Mouse (Mus musculus): ENCODE measurements around the gene Ndufa7. TPM values are rescaled to one million over a fixed set of nuclear protein-coding genes. Genes with fewer than 3 reads are reported as not detected.

The Ndufa7 gene
- 17.8 TPM for polyA plus RNA-seq (2014; fragmentation: Illumina TruSeq; extraction: RNeasy Lipid Tissue Mini Kit (QIAGEN cat#74804); ENCODE audit: low read depth, low replicate concordance)

DNA sequence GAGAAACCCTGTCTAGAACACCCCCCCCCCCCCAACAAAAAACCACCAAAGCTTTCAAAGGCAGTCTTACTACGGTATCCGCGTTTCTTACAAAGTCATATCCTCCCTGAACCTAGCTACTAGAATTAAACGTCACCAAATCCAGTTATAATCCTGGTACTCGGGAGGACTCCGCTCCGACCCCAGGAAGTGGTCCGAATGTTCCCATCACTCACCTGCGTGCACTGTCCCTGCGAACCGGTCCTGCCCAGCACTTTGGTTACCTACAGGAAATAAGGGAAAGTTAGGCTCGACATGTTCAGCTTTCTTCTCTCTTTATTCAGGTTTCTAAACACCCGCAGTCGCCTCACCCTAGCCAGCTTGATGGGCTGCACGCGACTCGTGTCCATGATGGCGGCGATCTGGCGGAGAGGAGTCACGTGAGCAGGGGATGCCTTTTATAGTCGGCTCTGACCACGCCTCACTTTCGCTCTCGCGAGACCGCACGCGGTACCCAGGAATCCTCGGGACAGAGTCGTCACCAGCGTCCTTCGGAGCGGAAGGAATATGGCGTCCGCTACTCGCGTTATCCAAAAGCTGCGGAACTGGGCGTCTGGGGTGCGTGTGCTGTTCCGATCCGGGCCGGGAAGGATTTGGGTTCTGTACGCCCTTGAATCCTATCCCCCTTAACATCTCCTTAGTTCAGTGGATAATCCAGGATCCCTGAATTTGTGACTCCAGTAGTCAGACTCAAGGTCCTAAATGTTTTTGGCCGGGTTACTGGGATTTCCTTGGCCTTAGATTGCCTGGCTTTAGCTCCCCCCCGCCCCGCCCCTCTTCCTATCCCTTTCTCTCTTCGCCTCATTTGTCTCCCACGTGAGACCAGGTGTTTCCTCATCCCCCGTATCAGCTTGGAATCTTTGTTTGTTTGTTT is at the start of gene Ndufa7, which contains the start of gene Rps28:
Ndufa7 (plus strand) TSS at position 489 of the 913 bp plus-strand sequence.
Rps28 (minus strand) TSS at position 479 of the 913 bp plus-strand sequence.

DNA sequence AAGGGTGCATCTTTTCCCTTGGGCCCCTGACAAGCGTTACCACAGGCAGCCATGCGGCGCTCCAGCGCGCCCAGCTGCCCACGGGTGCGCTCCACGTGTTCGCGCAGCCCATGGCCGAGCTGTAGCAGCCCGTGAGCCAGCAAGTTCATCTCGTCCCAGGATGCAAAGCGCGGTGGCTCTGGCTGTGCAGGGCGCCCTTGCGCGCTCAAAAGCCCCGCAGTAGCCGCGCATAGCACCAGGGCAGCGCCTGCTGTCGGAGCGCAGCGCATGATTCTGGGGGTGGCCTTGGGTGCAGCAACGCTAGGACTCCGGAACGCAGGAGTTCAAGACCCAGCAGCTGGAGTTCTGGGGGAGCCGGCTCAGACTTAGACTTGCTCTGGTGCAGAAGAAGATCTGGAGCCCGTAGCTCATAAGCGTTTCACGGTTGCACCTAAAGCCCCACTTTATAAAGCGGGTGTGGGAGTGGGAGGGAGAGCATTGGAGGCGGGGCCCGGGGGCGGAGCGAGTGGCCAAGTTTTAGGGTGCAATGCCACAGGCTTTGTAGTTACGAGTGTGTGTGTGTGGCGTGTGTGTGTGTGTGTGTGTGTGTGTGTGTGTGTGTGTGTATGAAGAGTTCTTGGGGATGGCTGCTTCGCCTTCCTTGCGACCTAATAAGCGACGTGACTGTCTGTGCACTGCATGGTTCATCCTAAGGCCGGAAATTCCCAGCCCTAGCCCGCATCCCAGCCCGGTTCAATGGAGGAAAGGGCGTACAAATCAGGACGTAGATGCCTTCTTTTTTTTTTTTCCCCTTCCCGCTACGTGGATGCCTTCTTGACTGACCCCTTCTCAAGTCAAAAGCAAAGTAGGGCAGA is 43.0 kb upstream of the Ndufa7 start, which contains the start of gene Angptl4:
Angptl4 (minus strand) TSS at position 707 of the 854 bp plus-strand sequence.

DNA sequence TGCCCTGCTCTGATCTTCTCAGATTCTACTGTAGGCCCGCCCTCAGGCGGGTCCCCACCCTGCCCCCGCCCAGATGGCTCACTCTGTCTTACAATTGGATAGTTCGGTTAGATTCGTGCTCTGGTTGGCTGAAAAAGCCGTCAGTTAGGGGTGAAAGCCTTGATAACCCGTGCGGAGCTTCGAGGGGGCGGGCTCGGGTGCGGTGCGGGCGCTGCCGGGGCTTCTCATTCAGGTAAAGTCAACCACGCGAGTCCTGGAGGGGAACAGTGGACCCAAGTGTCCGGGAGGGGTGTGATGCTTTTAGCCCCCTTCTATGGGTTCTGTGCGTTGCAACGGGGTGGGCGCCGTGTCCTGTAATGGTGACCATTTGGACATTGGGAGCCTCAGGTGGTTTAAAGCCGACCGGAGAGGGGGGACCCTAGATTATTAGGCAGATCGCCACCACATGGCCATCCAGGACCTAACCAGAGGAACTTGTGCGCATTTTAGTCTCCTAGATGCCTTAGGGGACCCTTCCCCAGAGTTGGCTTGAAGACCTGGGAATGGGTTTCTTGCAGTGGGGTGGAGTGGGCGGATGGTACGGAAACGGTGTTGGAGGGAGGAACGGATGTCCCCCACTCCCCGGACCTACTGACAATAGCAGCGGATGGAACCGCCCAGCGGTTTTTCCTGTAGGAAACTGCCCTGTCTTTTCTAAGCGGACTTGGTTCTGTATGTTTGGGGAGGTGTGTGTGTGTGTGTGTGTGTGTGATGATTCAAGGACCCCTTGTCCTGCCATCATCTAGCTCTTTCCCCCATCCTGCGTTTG is 13.8 kb upstream of the Ndufa7 start, which contains the start of gene Kank3:
Kank3 (plus strand) TSS at position 186 of the 808 bp plus-strand sequence.

GRCm38 (mm10) chr17:33842966-33843795 is 18.8 kb downstream of the Ndufa7 start, which contains the start of gene Cd320:
Gene Cd320 (plus strand): TSS chr17:33843091.

DNA sequence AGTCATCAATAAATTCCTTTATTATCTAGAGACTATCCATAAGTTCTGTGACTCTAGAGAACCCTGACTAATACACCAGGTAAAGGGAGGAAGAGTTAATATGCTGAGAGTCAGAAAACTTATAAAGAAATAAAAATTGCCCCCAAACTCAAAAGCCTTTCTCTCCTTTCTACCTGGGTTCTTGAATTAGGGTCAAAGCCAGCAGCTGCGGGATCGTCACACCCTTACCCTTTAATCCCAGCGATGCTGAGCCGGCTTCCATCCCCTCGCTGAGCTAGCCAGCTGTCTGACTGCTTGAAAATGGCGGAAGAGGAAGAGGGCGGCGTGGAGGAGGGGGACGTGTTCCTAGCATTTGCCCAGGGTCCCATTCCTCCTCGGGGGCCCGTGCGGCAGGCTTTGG is 49.2 kb downstream of the Ndufa7 start, which contains the start of gene Gm7029:
Gm7029 (plus strand) TSS at position 301 of the 400 bp plus-strand sequence.

Other genes starting within 250 kb of the Ndufa7 start
- 1.1 TPM for gene Zfp414, start 195.5 kb upstream of the Ndufa7 start, polyA plus RNA-seq (2014; fragmentation: Illumina TruSeq; extraction: RNeasy Lipid Tissue Mini Kit (QIAGEN cat#74804); ENCODE audit: low read depth, low replicate concordance)
- gene Pram1, start 186.5 kb upstream of the Ndufa7 start, polyA plus RNA-seq (2014; fragmentation: Illumina TruSeq; extraction: RNeasy Lipid Tissue Mini Kit (QIAGEN cat#74804); ENCODE audit: low read depth, low replicate concordance): not detected
- 305 TPM for gene Hnrnpm, start 137.7 kb upstream of the Ndufa7 start, polyA plus RNA-seq (2014; fragmentation: Illumina TruSeq; extraction: RNeasy Lipid Tissue Mini Kit (QIAGEN cat#74804); ENCODE audit: low read depth, low replicate concordance)
- gene March2, start 105.9 kb upstream of the Ndufa7 start, polyA plus RNA-seq (2014; fragmentation: Illumina TruSeq; extraction: RNeasy Lipid Tissue Mini Kit (QIAGEN cat#74804); ENCODE audit: low read depth, low replicate concordance): 18.5 TPM
- gene Rab11b, start 64.0 kb upstream of the Ndufa7 start, polyA plus RNA-seq (2014; fragmentation: Illumina TruSeq; extraction: RNeasy Lipid Tissue Mini Kit (QIAGEN cat#74804); ENCODE audit: low read depth, low replicate concordance): 15.2 TPM
- gene Angptl4, start 42.7 kb upstream of the Ndufa7 start, polyA plus RNA-seq (2014; fragmentation: Illumina TruSeq; extraction: RNeasy Lipid Tissue Mini Kit (QIAGEN cat#74804); ENCODE audit: low read depth, low replicate concordance): 1.4 TPM
- gene Kank3, start 14.1 kb upstream of the Ndufa7 start, polyA plus RNA-seq (2014; fragmentation: Illumina TruSeq; extraction: RNeasy Lipid Tissue Mini Kit (QIAGEN cat#74804); ENCODE audit: low read depth, low replicate concordance): 10.2 TPM
- gene Rps28, start within 50 bp of the Ndufa7 start, polyA plus RNA-seq (2014; fragmentation: Illumina TruSeq; extraction: RNeasy Lipid Tissue Mini Kit (QIAGEN cat#74804); ENCODE audit: low read depth, low replicate concordance): 57.1 TPM
- 6.0 TPM for gene Cd320, start 18.5 kb downstream of the Ndufa7 start, polyA plus RNA-seq (2014; fragmentation: Illumina TruSeq; extraction: RNeasy Lipid Tissue Mini Kit (QIAGEN cat#74804); ENCODE audit: low read depth, low replicate concordance)
- gene Gm7029, start 49.3 kb downstream of the Ndufa7 start, polyA plus RNA-seq (2014; fragmentation: Illumina TruSeq; extraction: RNeasy Lipid Tissue Mini Kit (QIAGEN cat#74804); ENCODE audit: low read depth, low replicate concordance): not detected
- not detected for gene Kifc1, start 66.1 kb downstream of the Ndufa7 start, polyA plus RNA-seq (2014; fragmentation: Illumina TruSeq; extraction: RNeasy Lipid Tissue Mini Kit (QIAGEN cat#74804); ENCODE audit: low read depth, low replicate concordance)
- not detected for gene Platr17, start 80.6 kb downstream of the Ndufa7 start, polyA plus RNA-seq (2014; fragmentation: Illumina TruSeq; extraction: RNeasy Lipid Tissue Mini Kit (QIAGEN cat#74804); ENCODE audit: low read depth, low replicate concordance)
- 5.0 TPM for gene Daxx, start 84.8 kb downstream of the Ndufa7 start, polyA plus RNA-seq (2014; fragmentation: Illumina TruSeq; extraction: RNeasy Lipid Tissue Mini Kit (QIAGEN cat#74804); ENCODE audit: low read depth, low replicate concordance)
- 17.3 TPM for gene Tapbp, start 91.3 kb downstream of the Ndufa7 start, polyA plus RNA-seq (2014; fragmentation: Illumina TruSeq; extraction: RNeasy Lipid Tissue Mini Kit (QIAGEN cat#74804); ENCODE audit: low read depth, low replicate concordance)
- 1.3 TPM for gene Zbtb22, start 91.3 kb downstream of the Ndufa7 start, polyA plus RNA-seq (2014; fragmentation: Illumina TruSeq; extraction: RNeasy Lipid Tissue Mini Kit (QIAGEN cat#74804); ENCODE audit: low read depth, low replicate concordance)
- gene Rgl2, start 105.0 kb downstream of the Ndufa7 start, polyA plus RNA-seq (2014; fragmentation: Illumina TruSeq; extraction: RNeasy Lipid Tissue Mini Kit (QIAGEN cat#74804); ENCODE audit: low read depth, low replicate concordance): 1.6 TPM
- gene Pfdn6, start 115.8 kb downstream of the Ndufa7 start, polyA plus RNA-seq (2014; fragmentation: Illumina TruSeq; extraction: RNeasy Lipid Tissue Mini Kit (QIAGEN cat#74804); ENCODE audit: low read depth, low replicate concordance): 15.7 TPM
- 0.24 TPM for gene Wdr46, start 116.1 kb downstream of the Ndufa7 start, polyA plus RNA-seq (2014; fragmentation: Illumina TruSeq; extraction: RNeasy Lipid Tissue Mini Kit (QIAGEN cat#74804); ENCODE audit: low read depth, low replicate concordance)
- not detected for gene B3galt4, start 126.9 kb downstream of the Ndufa7 start, polyA plus RNA-seq (2014; fragmentation: Illumina TruSeq; extraction: RNeasy Lipid Tissue Mini Kit (QIAGEN cat#74804); ENCODE audit: low read depth, low replicate concordance)
- 2.9 TPM for gene Vps52, start 131.2 kb downstream of the Ndufa7 start, polyA plus RNA-seq (2014; fragmentation: Illumina TruSeq; extraction: RNeasy Lipid Tissue Mini Kit (QIAGEN cat#74804); ENCODE audit: low read depth, low replicate concordance)
- 17.5 TPM for gene Rps18, start 131.4 kb downstream of the Ndufa7 start, polyA plus RNA-seq (2014; fragmentation: Illumina TruSeq; extraction: RNeasy Lipid Tissue Mini Kit (QIAGEN cat#74804); ENCODE audit: low read depth, low replicate concordance)
- 78.8 TPM for gene H2-K1, start 175.8 kb downstream of the Ndufa7 start, polyA plus RNA-seq (2014; fragmentation: Illumina TruSeq; extraction: RNeasy Lipid Tissue Mini Kit (QIAGEN cat#74804); ENCODE audit: low read depth, low replicate concordance)
- gene Ring1, start 200.1 kb downstream of the Ndufa7 start, polyA plus RNA-seq (2014; fragmentation: Illumina TruSeq; extraction: RNeasy Lipid Tissue Mini Kit (QIAGEN cat#74804); ENCODE audit: low read depth, low replicate concordance): 0.44 TPM
- gene H2-Ke6, start 203.5 kb downstream of the Ndufa7 start, polyA plus RNA-seq (2014; fragmentation: Illumina TruSeq; extraction: RNeasy Lipid Tissue Mini Kit (QIAGEN cat#74804); ENCODE audit: low read depth, low replicate concordance): 3.7 TPM
- gene Slc39a7, start 207.1 kb downstream of the Ndufa7 start, polyA plus RNA-seq (2014; fragmentation: Illumina TruSeq; extraction: RNeasy Lipid Tissue Mini Kit (QIAGEN cat#74804); ENCODE audit: low read depth, low replicate concordance): 0.73 TPM
- 0.77 TPM for gene Rxrb, start 207.2 kb downstream of the Ndufa7 start, polyA plus RNA-seq (2014; fragmentation: Illumina TruSeq; extraction: RNeasy Lipid Tissue Mini Kit (QIAGEN cat#74804); ENCODE audit: low read depth, low replicate concordance)
- gene Col11a2, start 214.9 kb downstream of the Ndufa7 start, polyA plus RNA-seq (2014; fragmentation: Illumina TruSeq; extraction: RNeasy Lipid Tissue Mini Kit (QIAGEN cat#74804); ENCODE audit: low read depth, low replicate concordance): not detected

Measured in kidney, adult 10 weeks (tissue).